Mouse (Mus musculus) embryonic fibroblast, embryonic 13.5 days (primary cell): ENCODE data around the gene Dph7.

ENCODE experiments used
- CTCF ChIP-seq: IDR thresholded peaks from 2 replicates; pipeline ENCODE4 v1.5.1; 2011; ENCODE audit warnings: mild to moderate bottlenecking, control low read depth, low read length, moderate library complexity, borderline replicate concordance; ENCODE audit not compliant: insufficient read depth
- POLR2A ChIP-seq: IDR thresholded peaks from 2 replicates; pipeline ENCODE4 v1.6.1; 2011; ENCODE audit warnings: low read depth, mild to moderate bottlenecking, control low read depth, low read length, moderate library complexity

GRCm38 (mm10) chr2:24926965-24927358 lies 35.2 kb upstream of the Dph7 start:
- TF ChIP-seq CTCF = no peak
- no peak for TF ChIP-seq POLR2A
